ENCODE assay signal across 16 mouse cellular contexts in the genomic region with DNA sequence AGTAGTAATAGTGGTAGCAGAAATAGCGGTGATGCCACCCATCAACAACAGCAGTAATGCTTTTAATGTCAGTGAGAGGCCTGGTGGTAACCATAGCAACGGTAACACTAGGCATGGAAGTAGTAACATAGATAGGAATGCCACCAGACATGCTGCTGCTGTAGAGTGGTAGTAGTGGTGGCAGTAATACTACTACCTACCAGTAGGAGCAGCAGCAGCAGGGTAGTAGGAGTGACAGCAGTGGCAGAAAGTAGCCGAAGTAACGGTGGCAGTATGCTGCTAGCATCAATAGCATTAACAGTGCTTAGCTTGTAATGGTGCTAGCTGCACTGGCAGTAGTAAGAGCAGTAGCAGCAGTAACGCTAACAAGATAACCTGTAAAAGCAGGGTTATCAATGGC. TPM values are rescaled to one million over a fixed set of nuclear protein-coding genes. Genes with fewer than 3 reads are reported as not detected.
DNase-seq lines count a peak whose midpoint lies in the region; ATAC-seq and TF ChIP-seq lines count a peak whose summit lies in the region.
"Had no signal": no experiment of that assay in that cellular context is flagged by ENCODE, and none has a peak within 500 bp of the region (broad histone marks: within the 10 kb centered on the region; RNA-seq: fewer than 3 reads in every experiment).

No protein-coding gene starts in this region.

- H3K9ac ChIP-seq in forebrain, embryonic 14.5 days (ENCODE audit: low read length) = no peak overlapping the region
- no peak overlapping the region for H3K9ac ChIP-seq in liver, embryonic 14.5 days (replicated peaks)
- H3K9ac ChIP-seq in liver, embryonic 12.5 days = no peak overlapping the region
- no peak overlapping the region for H3K9ac ChIP-seq in CH12.LX (ENCODE audit: insufficient read depth, low read depth)
- H3K9ac ChIP-seq: liver, embryonic 15.5 days; neural tube, embryonic 12.5 days had no signal

- H3K36me3 ChIP-seq in forebrain, embryonic 14.5 days (ENCODE audit: control insufficient read depth, insufficient read depth, low read length) = no peaks in the 10 kb centered on the region
- H3K36me3 ChIP-seq in forebrain, embryonic 10.5 days (replicated peaks) = no peaks in the 10 kb centered on the region
- no peaks in the 10 kb centered on the region for H3K36me3 ChIP-seq in liver, embryonic 14.5 days (replicated peaks; ENCODE audit: control insufficient read depth, insufficient read depth, low read depth)
- no peaks in the 10 kb centered on the region for H3K36me3 ChIP-seq in liver, embryonic 12.5 days
- H3K36me3 ChIP-seq in CH12.LX (replicated peaks in 1 of 2; ENCODE audit: control insufficient read depth in 1 of 2, insufficient read depth in 1 of 2, low read length in 1 of 2) = no peaks in the 10 kb centered on the region
- H3K36me3 ChIP-seq: liver, embryonic 15.5 days; neural tube, embryonic 12.5 days had no signal

- no peak overlapping the region for H3K4me2 ChIP-seq in forebrain, embryonic 14.5 days (ENCODE audit: low read length)
- H3K4me2 ChIP-seq in liver, embryonic 14.5 days (ENCODE audit: low read depth) = no peak overlapping the region
- H3K4me2 ChIP-seq in liver, embryonic 12.5 days = no peak overlapping the region
- H3K4me2 ChIP-seq in CH12.LX (ENCODE audit: insufficient read depth, low read depth, poor library complexity, severe bottlenecking) = no peak overlapping the region
- H3K4me2 ChIP-seq: liver, embryonic 15.5 days; midbrain, embryonic 11.5 days; neural tube, embryonic 12.5 days had no signal

- H3K4me3 ChIP-seq in forebrain, embryonic 14.5 days (ENCODE audit: low read depth, low read length) = no peak overlapping the region
- no peak overlapping the region for H3K4me3 ChIP-seq in forebrain, embryonic 10.5 days
- no peak overlapping the region for H3K4me3 ChIP-seq in liver, embryonic 14.5 days (ENCODE audit: insufficient read depth in 1 of 2, low read depth in 2 of 2, low read length in 2 of 2)
- no peak overlapping the region for H3K4me3 ChIP-seq in liver, embryonic 12.5 days
- no peak overlapping the region for H3K4me3 ChIP-seq in CH12.LX (replicated peaks in 1 of 3; ENCODE audit: low read depth in 2 of 3, low read length in 2 of 3, poor library complexity in 1 of 3)
- H3K4me3 ChIP-seq: liver, embryonic 15.5 days; neural tube, embryonic 12.5 days had no signal

- no peak for TF ChIP-seq POLR2A in CH12.LX (IDR thresholded peaks at IDR 0.05; ENCODE audit: low read depth, low read length)

- H3K79me2 ChIP-seq in CH12.LX (replicated peaks; ENCODE audit: control insufficient read depth, extremely low read depth, insufficient read depth, poor library complexity, severe bottlenecking) = no peaks in the 10 kb centered on the region

- H3K27ac ChIP-seq in forebrain, embryonic 14.5 days (ENCODE audit: low read depth, low read length) = no peak overlapping the region
- H3K27ac ChIP-seq in forebrain, embryonic 10.5 days = no peak overlapping the region
- H3K27ac ChIP-seq in liver, embryonic 14.5 days = no peak overlapping the region
- no peak overlapping the region for H3K27ac ChIP-seq in liver, embryonic 12.5 days
- H3K27ac ChIP-seq in CH12.LX (ENCODE audit: insufficient read depth, low read depth) = no peak overlapping the region
- H3K27ac ChIP-seq: liver, embryonic 15.5 days; neural tube, embryonic 12.5 days had no signal

- peak; percentile 27 for TF ChIP-seq RAD21 in CH12.LX (IDR thresholded peaks at IDR 0.05; ENCODE audit: low read depth, low read length)

- 80% methylated on average over 5 of the region's 5 CpGs for WGBS in forebrain, embryonic 14.5 days
- WGBS in forebrain, embryonic 10.5 days = 79% methylated on average over 5 of the region's 5 CpGs
- 66% methylated on average over 5 of the region's 5 CpGs for WGBS in liver, embryonic 14.5 days (ENCODE audit: insufficient replicate concordance)
- 69% methylated on average over 5 of the region's 5 CpGs for WGBS in liver, embryonic 12.5 days (ENCODE audit: insufficient replicate concordance)

- in situ Hi-C loops in CH12.LX (cut with MboI; ENCODE audit: low pct_ligation_motif_present, low pct_unique_long_range_greater_than_20kb, low sequenced_read_pairs) = no loop called here

- 0 out of 2 replicates have a peak, but pooled peaks cover 3% of the 10 kb centered on the region for H3K4me1 ChIP-seq in forebrain, embryonic 14.5 days (ENCODE audit: control insufficient read depth, insufficient read depth, low read length)
- H3K4me1 ChIP-seq in forebrain, embryonic 10.5 days = no peaks in the 10 kb centered on the region
- no peaks in the 10 kb centered on the region for H3K4me1 ChIP-seq in liver, embryonic 14.5 days (replicated peaks; ENCODE audit: control insufficient read depth in 2 of 2, insufficient read depth in 2 of 2, low read length in 1 of 2)
- no peaks in the 10 kb centered on the region for H3K4me1 ChIP-seq in liver, embryonic 12.5 days
- peaks cover 5 to 16% of the 10 kb centered on the region in 2 experiments for H3K4me1 ChIP-seq in CH12.LX (ENCODE audit: control insufficient read depth in 1 of 2, insufficient read depth in 2 of 2)
- H3K4me1 ChIP-seq: liver, embryonic 15.5 days; neural tube, embryonic 12.5 days had no signal

- no peak for TF ChIP-seq EP300 in liver, embryonic 14.5 days (IDR thresholded peaks at IDR 0.05; ENCODE audit: low read depth)
- no peak for TF ChIP-seq EP300 in CH12.LX (IDR thresholded peaks at IDR 0.05; ENCODE audit: low read length)

- H3K9me3 ChIP-seq in forebrain, embryonic 14.5 days (replicated peaks; ENCODE audit: control insufficient read depth, low read length) = no peaks in the 10 kb centered on the region
- no peaks in the 10 kb centered on the region for H3K9me3 ChIP-seq in forebrain, embryonic 10.5 days
- no peaks in the 10 kb centered on the region for H3K9me3 ChIP-seq in liver, embryonic 14.5 days (ENCODE audit: control insufficient read depth, low read length)
- H3K9me3 ChIP-seq in liver, embryonic 12.5 days (replicated peaks) = no peaks in the 10 kb centered on the region
- no peaks in the 10 kb centered on the region for H3K9me3 ChIP-seq in CH12.LX (replicated peaks; ENCODE audit: low read length)
- H3K9me3 ChIP-seq: liver, embryonic 15.5 days; neural tube, embryonic 12.5 days had no signal

- H3K27me3 ChIP-seq in forebrain, embryonic 14.5 days (replicated peaks; ENCODE audit: control insufficient read depth, insufficient read depth, low read length) = no peaks in the 10 kb centered on the region
- no peaks in the 10 kb centered on the region for H3K27me3 ChIP-seq in forebrain, embryonic 10.5 days (ENCODE audit: poor library complexity, severe bottlenecking)
- no peaks in the 10 kb centered on the region for H3K27me3 ChIP-seq in liver, embryonic 14.5 days (ENCODE audit: control insufficient read depth, insufficient read depth, low read length)
- H3K27me3 ChIP-seq in liver, embryonic 12.5 days (replicated peaks) = no peaks in the 10 kb centered on the region
- H3K27me3 ChIP-seq in CH12.LX (replicated peaks) = no peaks in the 10 kb centered on the region
- H3K27me3 ChIP-seq: liver, embryonic 15.5 days; neural tube, embryonic 12.5 days had no signal

- TF ChIP-seq CTCF in liver, embryonic 14.5 days (IDR thresholded peaks at IDR 0.05; ENCODE audit: low read depth) = peak; percentile 24; the same call in 1 of the 2 replicates
- TF ChIP-seq CTCF in CH12.LX (conservative IDR thresholded peaks at IDR 0.05 in 1 of 2, IDR thresholded peaks at IDR 0.05 in 1 of 2; ENCODE audit: low read depth in 2 of 2, low read length in 2 of 2) = peak; percentile 31 to 49; a peak in 3 of 4 replicates

- dilution Hi-C loops in CH12.LX (cut with MboI; ENCODE audit: extremely low pct_ligation_motif_present, extremely low pct_unique_long_range_greater_than_20kb, low sequenced_read_pairs) = no loop called here

- peak; percentile 2 for DNase-seq in forebrain, embryonic 14.5 days (ENCODE audit: low spot score)
- no peak for DNase-seq in forebrain, embryonic 10.5 days (ENCODE audit: extremely low spot score, low spot score)
- DNase-seq in liver, embryonic 14.5 days (ENCODE audit: low read depth in 3 of 3, low spot score in 3 of 3) = no peak
- peak; percentile 21 for DNase-seq in CH12.LX (ENCODE audit: extremely low read depth)
- no peak for DNase-seq in T-cell, adult 2 months (ENCODE audit: low spot score)
- DNase-seq in layer of hippocampus, adult 9-11 months = no peak
- DNase-seq: B cell, adult 2 months; cerebellum, adult 9-11 months; heart, postnatal 14 days; kidney, postnatal 4 days; thymus, adult 2 months had no signal

- ATAC-seq in forebrain, embryonic 14.5 days = no peak
- ATAC-seq in liver, embryonic 14.5 days (ENCODE audit: insufficient read depth) = no peak
- no peak for ATAC-seq in liver, embryonic 12.5 days
- peak; percentile 77 for ATAC-seq in megakaryocyte progenitor cell, adult 5-6 weeks (replicated peaks; ENCODE audit: poor library complexity)

TF ChIP-seq in CH12.LX, 34 proteins besides CTCF, POLR2A, EP300 and RAD21:
- no peak for TF ChIP-seq ELF1 (IDR thresholded peaks at IDR 0.05; ENCODE audit: low read depth, low read length)
- no peak for TF ChIP-seq MAZ (IDR thresholded peaks at IDR 0.05; ENCODE audit: low read depth, low read length)
- peak; percentile 15; the same call in 1 of the 2 replicates for TF ChIP-seq SMC3 (IDR thresholded peaks at IDR 0.05; ENCODE audit: low read depth, low read length)
- no peak for TF ChIP-seq MEF2A (IDR thresholded peaks at IDR 0.05; ENCODE audit: borderline replicate concordance, low read depth, low read length)
- no peak for TF ChIP-seq JUN (IDR thresholded peaks at IDR 0.05; ENCODE audit: insufficient read depth, low read depth, low read length)
- TF ChIP-seq ZMIZ1 (IDR thresholded peaks at IDR 0.05; ENCODE audit: low read depth, low read length) = no peak
- TF ChIP-seq GABPA (IDR thresholded peaks at IDR 0.05; ENCODE audit: insufficient replicate concordance, low read depth, low read length) = no peak

RNA-seq across cellular contexts. Expression of a gene that starts 32.3 kb away (rescaled TPM):
- polyA plus RNA-seq in forebrain, embryonic 14.5 days (2014; fragmentation: Nextera tagmentation; extraction: Ambion mirVana) = 0.09 and 0.14 TPM in 2 replicates
- 0.15 and 0.18 TPM in 2 replicates for polyA plus RNA-seq in forebrain, embryonic 10.5 days (2016; fragmentation: Nextera tagmentation; extraction: Ambion mirVana)
- polyA plus RNA-seq in liver, embryonic 14.5 days (2012; rRNA removed) = 0.63 and 0.85 TPM in 2 replicates
- polyA plus RNA-seq in liver, embryonic 14.5 days (2014; fragmentation: Nextera tagmentation; extraction: Ambion mirVana) = 1.1 and 1.3 TPM in 2 replicates
- polyA plus RNA-seq in liver, embryonic 12.5 days (2016; fragmentation: Nextera tagmentation; extraction: Ambion mirVana) = 0.35 and 0.56 TPM in 2 replicates
- 0.04 and 0.17 TPM in 2 replicates for total RNA-seq in CH12.LX (2012; rRNA removed)
- total RNA-seq in CH12.LX (2014; rRNA removed) = not detected in 2 replicates
- polyA plus RNA-seq in CH12.LX (2012; ENCODE audit: insufficient read length, low read depth) = not detected in 2 replicates
- 23.1 and 32.0 TPM in 2 replicates for total RNA-seq in megakaryocyte progenitor cell, adult 5-6 weeks (2015)
- total RNA-seq in megakaryocyte progenitor cell, adult 5-6 weeks (2017) = 24.5 and 29.0 TPM in 2 replicates

Comparison
In these comparisons a context has a peak if more than half of its experiments do, and no peak if none do; other contexts are left out.
1. DNase-seq: peak in forebrain, embryonic 14.5 days (single experiment) and CH12.LX (single experiment); none in forebrain, embryonic 10.5 days (single experiment), liver, embryonic 14.5 days (0 of 3), T-cell, adult 2 months (single experiment) and layer of hippocampus, adult 9-11 months (single experiment).